Mouse (Mus musculus) heart, adult 2 months (tissue): Measurements from ENCODE around the gene Mindy1.

Source experiments
- CTCF ChIP-seq: fragments of 200-600 bp; IDR thresholded peaks from 2 replicates; pipeline ENCODE4 v1.8.1; 2022; ENCODE audit warnings: antibody characterized with exemption, mild to moderate bottlenecking, moderate library complexity
- EP300 ChIP-seq: fragments of 200-500 bp; IDR thresholded peaks from 2 replicates; pipeline ENCODE4 v1.6.1; 2011; ENCODE audit warnings: low read depth, low read length, control low read depth; ENCODE audit not compliant: insufficient read depth

- no peak for TF ChIP-seq CTCF
- TF ChIP-seq EP300: no peak
Observed at GRCm38 (mm10) chr3:95267855-95268254, 13.3 kb upstream of the Mindy1 start.
